Mouse (Mus musculus): Measurements from ENCODE around the gene Kpna3.

Gene Kpna3

DNA sequence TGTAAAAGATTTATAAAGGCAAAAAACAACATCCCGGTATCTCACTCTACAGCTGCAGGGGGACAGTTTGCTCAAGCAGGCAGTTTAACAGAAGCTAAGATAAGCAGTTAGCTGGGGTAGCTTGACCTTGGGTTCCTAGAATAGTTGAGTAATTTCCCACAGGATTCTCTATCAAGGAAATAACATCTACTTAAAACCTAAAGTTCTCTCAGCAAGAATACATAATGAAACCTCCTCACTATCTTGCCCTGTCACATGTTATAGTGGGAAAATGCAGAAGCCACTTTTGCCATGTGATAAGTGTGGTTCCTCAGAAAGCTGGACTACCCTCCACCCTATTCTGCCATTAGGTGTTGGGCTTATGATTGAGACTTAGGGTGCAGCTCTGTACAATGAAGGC is 116.9 kb downstream of the Kpna3 start:
- DNase-seq (ENCODE audit: low read depth in 2 of 2, low spot score in 2 of 2) = no peak

DNA sequence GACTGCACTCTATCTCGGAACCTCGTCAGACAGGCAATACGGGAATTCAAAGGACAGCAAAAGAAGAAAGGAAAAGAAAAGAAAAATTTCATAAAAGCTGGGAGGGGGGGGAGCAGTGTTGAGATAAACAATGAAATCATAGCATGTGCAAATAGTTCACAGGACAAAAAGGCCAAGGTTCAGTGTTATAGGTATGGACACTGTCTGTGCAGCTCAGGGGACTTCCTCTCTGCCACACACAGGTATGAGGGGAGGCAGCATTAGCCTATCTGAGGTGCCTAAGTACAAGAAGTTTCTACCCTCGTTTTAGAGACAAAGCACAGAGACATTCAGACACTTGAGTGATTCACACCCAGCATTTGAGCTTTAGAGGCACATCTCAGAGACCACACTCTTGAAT is 118.5 kb downstream of the Kpna3 start:
- DNase-seq (ENCODE audit: low read depth in 2 of 2, low spot score in 2 of 2) = no peak

DNA sequence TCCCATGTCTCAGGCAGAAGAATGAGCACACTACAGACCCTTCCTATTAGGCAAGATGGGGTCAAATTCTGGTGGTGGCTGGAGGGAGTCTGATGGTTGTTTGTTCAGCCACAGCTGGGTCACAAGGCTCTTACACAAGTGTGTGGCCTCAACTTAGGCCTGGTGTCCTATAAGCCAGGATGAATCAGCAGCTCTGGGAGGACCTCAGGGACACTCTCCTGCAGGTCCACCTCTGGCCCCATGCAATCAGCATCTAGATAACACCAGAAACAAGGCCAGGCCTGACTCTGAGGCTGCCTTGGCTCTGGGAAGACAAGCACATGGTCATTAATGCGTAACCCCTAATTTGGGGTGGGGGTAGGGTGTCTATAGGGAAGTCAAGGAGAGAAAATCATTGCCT is 118.9 kb downstream of the Kpna3 start:
- no peak for DNase-seq (ENCODE audit: low read depth in 2 of 2, low spot score in 2 of 2)

DNA sequence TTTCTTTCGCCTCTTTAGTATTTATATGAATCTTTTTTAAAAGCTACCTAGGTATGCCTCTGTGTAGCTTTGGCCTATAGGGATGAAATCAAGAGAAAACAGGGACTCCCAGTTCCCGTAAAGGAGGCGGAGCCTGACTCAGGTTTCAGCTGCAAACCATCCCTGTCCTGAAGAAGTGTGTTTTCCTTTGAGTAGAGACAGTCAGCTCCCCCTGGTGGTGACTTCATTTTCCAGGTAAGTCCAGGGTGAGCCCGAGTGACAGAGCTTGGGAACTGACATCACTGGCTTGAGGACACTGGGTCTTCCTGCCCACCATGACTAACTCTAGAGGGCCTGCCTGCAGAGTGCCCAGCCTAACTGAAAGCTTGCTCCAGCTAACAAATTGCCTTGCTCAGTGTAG is 122.8 kb downstream of the Kpna3 start:
- peak; percentile 10 to 48 for DNase-seq (ENCODE audit: low read depth in 2 of 2, low spot score in 2 of 2)
